Mouse (Mus musculus) myocyte (in vitro differentiated cells): ENCODE results near the gene Dse. TPM values are rescaled to one million over a fixed set of nuclear protein-coding genes. Genes with fewer than 3 reads are reported as not detected.

Experiments
- H3K27me3 ChIP-seq: one replicate; pipeline ENCODE4 v1.6.1; 2011; ENCODE audit not compliant: control insufficient read depth, insufficient read depth, insufficient read length
- H3K36me3 ChIP-seq: one replicate; pipeline ENCODE4 v1.6.1; 2011; ENCODE audit not compliant: control insufficient read depth, insufficient read depth
- H3K4me2 ChIP-seq: one replicate; pipeline ENCODE4 v1.6.1; 2011; ENCODE audit warnings: low read depth, control low read depth
- H3K4me3 ChIP-seq: one replicate; pipeline ENCODE4 v1.5.1; 2011; ENCODE audit warnings: mild to moderate bottlenecking, control low read depth, moderate library complexity
- H3K79me2 ChIP-seq: one replicate; pipeline ENCODE4 v1.6.1; 2011; ENCODE audit not compliant: control insufficient read depth, insufficient read depth
- H3ac ChIP-seq: one replicate; pipeline ENCODE4 v1.6.1; 2011; ENCODE audit not compliant: control insufficient read depth, insufficient read length
- CEBPB ChIP-seq: IDR thresholded peaks from 2 replicates; pipeline ENCODE4 v1.6.1; 2011; ENCODE audit warnings: mild to moderate bottlenecking, moderate library complexity; ENCODE audit not compliant: poor library complexity, insufficient read depth, severe bottlenecking
- E2F4 ChIP-seq: IDR thresholded peaks from one replicate; pipeline ENCODE4 v1.6.1; 2011; ENCODE audit warnings: mild to moderate bottlenecking, control low read depth, moderate library complexity; ENCODE audit not compliant: insufficient read depth
- MAX ChIP-seq: IDR thresholded peaks from one replicate; pipeline ENCODE4 v1.6.1; 2011; ENCODE audit warnings: low read depth, mild to moderate bottlenecking, control low read depth
- MYOD1 ChIP-seq, 3 experiments: IDR thresholded peaks; one replicate each; pipeline ENCODE4 v1.6.1; 2011; ENCODE audit warnings: control low read depth in 2 of 3, low read depth in 2 of 3, mild to moderate bottlenecking in 2 of 3, moderate library complexity in 1 of 3; ENCODE audit not compliant: insufficient read length in 2 of 3, control insufficient read depth in 1 of 3
- MYOG ChIP-seq, 3 experiments: IDR thresholded peaks; one replicate each; pipeline ENCODE4 v1.6.1; 2011; ENCODE audit warnings: control low read depth in 2 of 3, low read depth in 2 of 3, mild to moderate bottlenecking in 2 of 3; ENCODE audit not compliant: insufficient read length in 2 of 3, control insufficient read depth in 1 of 3, insufficient read depth in 1 of 3
- POLR2A ChIP-seq: IDR thresholded peaks from one replicate; pipeline ENCODE4 v1.6.1; 2011; ENCODE audit warnings: low read depth, mild to moderate bottlenecking, control low read depth, moderate library complexity; ENCODE audit not compliant: insufficient read length
- POLR2AphosphoS2 ChIP-seq: IDR thresholded peaks from one replicate; pipeline ENCODE4 v1.6.1; 2011; ENCODE audit warnings: low read depth, control low read depth; ENCODE audit not compliant: insufficient read length
- REST ChIP-seq: IDR thresholded peaks from one replicate; pipeline ENCODE4 v1.6.1; 2011; ENCODE audit warnings: mild to moderate bottlenecking, control low read depth, moderate library complexity; ENCODE audit not compliant: insufficient read depth, insufficient read length
- SRF ChIP-seq: IDR thresholded peaks from one replicate; pipeline ENCODE4 v1.6.1; 2011; ENCODE audit warnings: low read depth; ENCODE audit not compliant: control insufficient read depth, insufficient read length
- TCF12 ChIP-seq: IDR thresholded peaks from one replicate; pipeline ENCODE4 v1.6.1; 2011; ENCODE audit warnings: mild to moderate bottlenecking, control low read depth; ENCODE audit not compliant: poor library complexity, insufficient read depth, severe bottlenecking
- TCF3 ChIP-seq: IDR thresholded peaks from one replicate; pipeline ENCODE4 v1.6.1; 2011; ENCODE audit warnings: low read depth, control low read depth; ENCODE audit not compliant: insufficient read length
- USF1 ChIP-seq: IDR thresholded peaks from one replicate; pipeline ENCODE4 v1.6.1; 2011; ENCODE audit warnings: low read depth, mild to moderate bottlenecking, control low read depth, moderate library complexity
- polyA plus RNA-seq: library from polyadenylated mRNA; unstranded; fragments of >200 nt; fragmentation: generic; extraction: Trizol; gene quantifications from one replicate; pipeline ENCODE4 v1.2.1, GENCODE M21; 2012; ENCODE audit warnings: missing spikeins

Dse gene
- polyA plus RNA-seq, 1 experiment, result 7.6 TPM

- TF ChIP-seq POLR2A (no peak), TCF3 (no peak), TCF12 (no peak), SRF (no peak), MYOD1 (IDR thresholded peaks at IDR 0.05; ENCODE audit: control insufficient read depth in 1 of 3, insufficient read length in 2 of 3, low read depth in 2 of 3) (no peak), REST (no peak), CEBPB (no peak), USF1 (no peak), E2F4 (no peak), POLR2AphosphoS2 (no peak), MYOG (IDR thresholded peaks at IDR 0.05; ENCODE audit: control insufficient read depth in 1 of 3, insufficient read depth in 1 of 3, insufficient read length in 2 of 3, low read depth in 2 of 3) (no peak), MAX (no peak)
These were observed 31.0 kb upstream of the Dse start for GRCm38 (mm10) chr10:34238536-34238935.

DNA sequence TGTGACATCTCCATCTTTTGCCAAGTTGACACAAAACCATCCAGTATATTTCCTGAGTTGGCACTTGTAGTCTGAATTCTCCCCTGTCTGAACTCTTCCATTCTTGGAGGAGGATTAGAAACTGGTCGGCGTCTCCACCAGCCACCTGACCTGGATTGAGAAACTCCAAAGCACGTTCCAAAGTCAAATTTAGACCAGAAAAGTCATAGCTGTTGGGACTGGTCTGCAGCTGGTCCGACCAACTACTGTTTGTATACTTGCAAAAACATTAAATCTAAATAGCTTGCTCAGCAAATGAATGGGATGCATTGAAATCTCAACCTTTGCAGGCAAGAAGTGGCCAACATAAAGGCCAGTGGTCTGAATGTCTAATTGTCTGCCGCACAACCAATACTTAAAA is 29.1 kb upstream of the Dse start:
- H3K27me3 ChIP-seq, result no peaks in the 10 kb centered on the region

More at GRCm38 (mm10) chr10:34238536-34238935, 31.0 kb upstream of the Dse start:
- H3K36me3 ChIP-seq, result no peaks in the 10 kb centered on the region
- no peak overlapping the region for H3K4me3 ChIP-seq
- no peaks in the 10 kb centered on the region for H3K79me2 ChIP-seq
- no peaks in the 10 kb centered on the region for H3K27me3 ChIP-seq
- H3ac ChIP-seq, result no peak overlapping the region
- H3K4me2 ChIP-seq, result no peak overlapping the region

GRCm38 (mm10) chr10:34235384-34235783 is 27.9 kb upstream of the Dse start:
- H3K27me3 ChIP-seq, result no peaks in the 10 kb centered on the region
- H3ac ChIP-seq, result no peak overlapping the region
- H3K79me2 ChIP-seq, result no peaks in the 10 kb centered on the region
- no peaks in the 10 kb centered on the region for H3K36me3 ChIP-seq
- H3K4me3 ChIP-seq, result no peak overlapping the region
- no peak for TF ChIP-seq USF1
- TF ChIP-seq POLR2AphosphoS2, result no peak
- TF ChIP-seq MYOD1 (IDR thresholded peaks at IDR 0.05; ENCODE audit: control insufficient read depth in 1 of 3, insufficient read length in 2 of 3, low read depth in 2 of 3), result no peak
- TF ChIP-seq TCF12, result no peak
- no peak for TF ChIP-seq MAX
- no peak for TF ChIP-seq MYOG (IDR thresholded peaks at IDR 0.05; ENCODE audit: control insufficient read depth in 1 of 3, insufficient read depth in 1 of 3, insufficient read length in 2 of 3, low read depth in 2 of 3)
- TF ChIP-seq REST, result no peak
- TF ChIP-seq SRF, result no peak
- TF ChIP-seq POLR2A, result no peak
- no peak for TF ChIP-seq CEBPB
- TF ChIP-seq E2F4, result no peak
- TF ChIP-seq TCF3, result no peak
- no peak overlapping the region for H3K4me2 ChIP-seq

More for the DNA sequence above, 29.1 kb upstream of the Dse start:
- no peak overlapping the region for H3ac ChIP-seq
- TF ChIP-seq E2F4, result no peak
- no peak for TF ChIP-seq MYOG (IDR thresholded peaks at IDR 0.05; ENCODE audit: control insufficient read depth in 1 of 3, insufficient read depth in 1 of 3, insufficient read length in 2 of 3, low read depth in 2 of 3)
- H3K4me3 ChIP-seq, result no peak overlapping the region
- no peaks in the 10 kb centered on the region for H3K36me3 ChIP-seq
- no peaks in the 10 kb centered on the region for H3K79me2 ChIP-seq
- no peak overlapping the region for H3K4me2 ChIP-seq

- H3K36me3 ChIP-seq, result no peaks in the 10 kb centered on the region
- no peak overlapping the region for H3ac ChIP-seq
- no peak for TF ChIP-seq TCF3
- no peak for TF ChIP-seq USF1
- no peak for TF ChIP-seq MYOG (IDR thresholded peaks at IDR 0.05; ENCODE audit: control insufficient read depth in 1 of 3, insufficient read depth in 1 of 3, insufficient read length in 2 of 3, low read depth in 2 of 3)
- no peak for TF ChIP-seq POLR2A
- no peak for TF ChIP-seq REST
- no peak for TF ChIP-seq POLR2AphosphoS2
- no peak for TF ChIP-seq MAX
- TF ChIP-seq E2F4, result no peak
- H3K4me3 ChIP-seq, result no peak overlapping the region
- no peak overlapping the region for H3K4me2 ChIP-seq
- no peaks in the 10 kb centered on the region for H3K79me2 ChIP-seq
- no peaks in the 10 kb centered on the region for H3K27me3 ChIP-seq
These were observed 26.6 kb upstream of the Dse start for GRCm38 (mm10) chr10:34233931-34234745.

DNA sequence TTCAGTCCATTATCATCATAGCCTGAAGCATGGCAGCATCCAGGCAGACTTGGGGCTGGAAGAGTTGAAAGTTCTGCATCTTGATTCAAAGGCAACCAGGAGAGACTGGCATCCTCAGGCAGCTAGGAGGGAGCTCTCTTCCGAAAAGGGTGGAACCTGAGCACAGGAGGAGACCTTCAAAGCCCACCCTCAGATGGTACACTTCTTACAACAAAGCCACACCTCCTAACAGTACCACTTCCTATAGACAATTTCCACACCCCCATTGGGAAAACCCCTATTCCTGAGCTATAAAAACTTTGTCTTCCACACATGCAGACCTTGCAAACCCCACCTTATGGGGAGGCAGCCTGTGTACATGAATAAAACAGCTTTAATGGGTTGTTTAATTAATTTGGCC is 25.9 kb upstream of the Dse start:
- H3K4me3 ChIP-seq, result no peak overlapping the region
- H3ac ChIP-seq, result no peak overlapping the region
- H3K27me3 ChIP-seq, result no peaks in the 10 kb centered on the region
- TF ChIP-seq USF1 (no peak), MYOD1 (IDR thresholded peaks at IDR 0.05; ENCODE audit: control insufficient read depth in 1 of 3, insufficient read length in 2 of 3, low read depth in 2 of 3) (no peak), CEBPB (no peak), SRF (no peak), E2F4 (no peak), REST (no peak), TCF3 (no peak)
- no peaks in the 10 kb centered on the region for H3K36me3 ChIP-seq
- no peaks in the 10 kb centered on the region for H3K79me2 ChIP-seq
- no peak overlapping the region for H3K4me2 ChIP-seq
